Mouse (Mus musculus) lung, embryonic 14.5 days (tissue): Measurements from ENCODE around the gene Trex2. TPM values are rescaled to one million over a fixed set of nuclear protein-coding genes. Genes with fewer than 3 reads are reported as not detected.

ENCODE experiments used
- ATAC-seq: fragments of 200-750 bp; cut with Nextera tagmentation; 2 replicates; pipeline ENCODE4 v1.8.0; 2017; ENCODE audit warnings: mild to moderate bottlenecking, moderate TSS enrichment, moderate library complexity; ENCODE audit not compliant: insufficient read depth
- DNase-seq: peaks from one replicate; pipeline ENCODE4 v3.0.0-alpha.2; 2015
- H3K27ac ChIP-seq: fragments of 300-500 bp; sonication (generic); 2 replicates; pipeline ENCODE4 v1.5.1; 2014; ENCODE audit warnings: low read depth, mild to moderate bottlenecking, moderate library complexity
- H3K27me3 ChIP-seq: fragments of 300-500 bp; sonication (generic); 2 replicates; pipeline ENCODE4 v1.6.1; 2014; ENCODE audit warnings: low read length, control low read depth; ENCODE audit not compliant: insufficient read depth
- H3K36me3 ChIP-seq: fragments of 300-500 bp; sonication (generic); 2 replicates; pipeline ENCODE4 v1.6.1; 2014; ENCODE audit warnings: control low read depth; ENCODE audit not compliant: insufficient read depth
- H3K4me1 ChIP-seq: fragments of 300-500 bp; sonication (generic); 2 replicates; pipeline ENCODE4 v1.6.1; 2014; ENCODE audit warnings: antibody characterized with exemption, control low read depth; ENCODE audit not compliant: insufficient read depth
- H3K4me2 ChIP-seq: fragments of 300-500 bp; sonication (generic); 2 replicates; pipeline ENCODE4 v1.6.1; 2014; ENCODE audit warnings: mild to moderate bottlenecking
- H3K4me3 ChIP-seq: fragments of 300-500 bp; sonication (generic); 2 replicates; pipeline ENCODE4 v1.5.1; 2014; ENCODE audit warnings: low read depth, low read length
- H3K9ac ChIP-seq: fragments of 300-500 bp; sonication (generic); 2 replicates; pipeline ENCODE4 v1.6.1; 2014
- H3K9me3 ChIP-seq: fragments of 300-500 bp; sonication (generic); 2 replicates; pipeline ENCODE4 v1.6.1; 2016; ENCODE audit warnings: low read depth, low read length, control low read depth
- CTCF ChIP-seq: IDR thresholded peaks from 2 replicates; pipeline ENCODE4 v1.5.1; 2016; ENCODE audit warnings: antibody characterized with exemption, low read depth
- WGBS: fragments of 180-500 bp; shearing (Covaris S2); extraction: QIAGEN DNeasy Blood & Tissue Kit; methylation state at CpG from one replicate; pipeline ENCODE4 v1.1.7; 2014; 5-methylcytosine and 5-hydroxymethylcytosine counted together
- polyA plus RNA-seq: library from polyadenylated mRNA; unstranded; fragments of >200 nt; fragmentation: Nextera tagmentation; extraction: Ambion mirVana; gene quantifications from 2 replicates; pipeline ENCODE4 v1.2.1, GENCODE M21; 2014

Trex2 gene
- polyA plus RNA-seq, 1 experiment from 2014 or later = 0.18 TPM

GRCm38 (mm10) chrX:73391481-73391880, 43.7 kb downstream of the Trex2 start:
- Histone ChIP-seq H3K9me3 (no peaks in the 10 kb centered on the region), H3K36me3 (no peaks in the 10 kb centered on the region), H3K4me3 (no peak overlapping the region), H3K4me1 (no peaks in the 10 kb centered on the region), H3K9ac (no peak overlapping the region), H3K27ac (no peak overlapping the region), H3K4me2 (no peak overlapping the region), H3K27me3 (no peaks in the 10 kb centered on the region)
- DNase-seq = no peak
- TF ChIP-seq CTCF = no peak
- ATAC-seq = no peak
- 69% methylated on average over 4 of the region's 4 CpGs for WGBS

GRCm38 (mm10) chrX:73384924-73385323, 50.2 kb downstream of the Trex2 start:
- H3K36me3 ChIP-seq = no peaks in the 10 kb centered on the region
- H3K27ac ChIP-seq = no peak overlapping the region
- no peak overlapping the region for H3K4me3 ChIP-seq
- WGBS = 17% methylated on average over 1 of the region's 1 CpGs
- H3K9me3 ChIP-seq = no peaks in the 10 kb centered on the region
- no peaks in the 10 kb centered on the region for H3K27me3 ChIP-seq
- no peak overlapping the region for H3K9ac ChIP-seq
- no peaks in the 10 kb centered on the region for H3K4me1 ChIP-seq
- TF ChIP-seq CTCF = no peak
- DNase-seq (no peak), ATAC-seq (no peak)
- no peak overlapping the region for H3K4me2 ChIP-seq

GRCm38 (mm10) chrX:73384419-73384818, 50.7 kb downstream of the Trex2 start:
- TF ChIP-seq CTCF = no peak
- H3K27ac ChIP-seq = no peak overlapping the region
- no peaks in the 10 kb centered on the region for H3K4me1 ChIP-seq
- no peaks in the 10 kb centered on the region for H3K36me3 ChIP-seq
- no peaks in the 10 kb centered on the region for H3K27me3 ChIP-seq
- no peak overlapping the region for H3K4me3 ChIP-seq
- 63% methylated on average over 6 of the region's 6 CpGs for WGBS
- no peak overlapping the region for H3K4me2 ChIP-seq
- H3K9me3 ChIP-seq = no peaks in the 10 kb centered on the region
- DNase-seq = no peak
- H3K9ac ChIP-seq = no peak overlapping the region
- ATAC-seq = no peak

Other genes starting within 250 kb of the Trex2 start
- 8.8 and 16.8 TPM in 2 replicates for gene Xlr3b, start 243.1 kb downstream of the Trex2 start, polyA plus RNA-seq
- 4.6 TPM in 1 of 2 replicates, not detected in the other for gene Xlr4b, start 221.0 kb downstream of the Trex2 start, polyA plus RNA-seq
- 9.7 and 10.9 TPM in 2 replicates for gene F8a, start 207.1 kb downstream of the Trex2 start, polyA plus RNA-seq
- 0.21 TPM in 1 of 2 replicates, not detected in the other for gene Xlr4c, start 192.2 kb downstream of the Trex2 start, polyA plus RNA-seq
- gene Xlr3c, start 170.0 kb downstream of the Trex2 start, polyA plus RNA-seq = not detected in 2 replicates
- gene Xlr5a, start 142.4 kb downstream of the Trex2 start, polyA plus RNA-seq = not detected in 2 replicates
- not detected in 2 replicates for gene Xlr5c, start 142.4 kb downstream of the Trex2 start, polyA plus RNA-seq
- not detected in 2 replicates for gene Gm45015, start 98.5 kb downstream of the Trex2 start, polyA plus RNA-seq
- gene Zfp275, start 92.7 kb downstream of the Trex2 start, polyA plus RNA-seq = 18.2 and 20.7 TPM in 2 replicates
- not detected in 2 replicates for gene Gm18336, start 36.6 kb downstream of the Trex2 start, polyA plus RNA-seq
- 0.05 and 0.14 TPM in 2 replicates for gene Zfp92, start 24.2 kb downstream of the Trex2 start, polyA plus RNA-seq
- 68.8 and 76.3 TPM in 2 replicates for gene Haus7, start 23.7 kb upstream of the Trex2 start, polyA plus RNA-seq
- 192 and 196 TPM in 2 replicates for gene Bgn, start 48.3 kb upstream of the Trex2 start, polyA plus RNA-seq
- gene Atp2b3, start 67.7 kb upstream of the Trex2 start, polyA plus RNA-seq = 0.05 TPM in 1 of 2 replicates, not detected in the other
- gene Dusp9, start 204.1 kb upstream of the Trex2 start, polyA plus RNA-seq = 4.1 and 6.6 TPM in 2 replicates
- 12.0 and 14.0 TPM in 2 replicates for gene Pnck, start 224.8 kb upstream of the Trex2 start, polyA plus RNA-seq
- 7.4 and 10.6 TPM in 2 replicates for gene Slc6a8, start 237.8 kb upstream of the Trex2 start, polyA plus RNA-seq